Comparison of ENCODE assay signal across 22 mouse cellular contexts in genomic region chr15:87068261-87068660, GRCm38 (mm10).
"Had no signal": no experiment of that assay in that cellular context is flagged by ENCODE, and none has a peak within 500 bp of the region (broad histone marks: within the 10 kb centered on the region; RNA-seq: fewer than 3 reads in every experiment).

No protein-coding gene starts in this region.

- H3K36me3 ChIP-seq: lung, embryonic 15.5 days; midbrain, embryonic 10.5 days; midbrain, embryonic 12.5 days; neural tube, embryonic 13.5 days; neural tube, embryonic 15.5 days had no signal

- H3K27ac ChIP-seq: lung, embryonic 15.5 days; macrophage; midbrain, embryonic 10.5 days; midbrain, embryonic 12.5 days; neural tube, embryonic 13.5 days; neural tube, embryonic 15.5 days had no signal

- H3K4me3 ChIP-seq: lung, embryonic 15.5 days; megakaryocyte, embryonic 14.5 days; midbrain, embryonic 10.5 days; midbrain, embryonic 12.5 days; myocyte; neural tube, embryonic 13.5 days; neural tube, embryonic 15.5 days had no signal

- H3K4me1 ChIP-seq: lung, embryonic 15.5 days; megakaryocyte, embryonic 14.5 days; midbrain, embryonic 10.5 days had no signal

- DNase-seq: liver, postnatal 0 days; lung, adult 2 months; lung, postnatal 14 days; lung, postnatal 36 days; midbrain, embryonic 14.5 days; retina, postnatal 1 day; right cerebral cortex, adult 18-20 months; right cerebral cortex, postnatal 25 days; right cerebral cortex, postnatal 4 days; thymus, adult 2 months; thymus, postnatal 25 days; thymus, postnatal 4 days had no signal

- H3K9me3 ChIP-seq: lung, embryonic 15.5 days; midbrain, embryonic 10.5 days; midbrain, embryonic 12.5 days; neural tube, embryonic 13.5 days; neural tube, embryonic 15.5 days had no signal

- H3K9ac ChIP-seq: liver, postnatal 0 days; lung, embryonic 15.5 days; midbrain, embryonic 12.5 days; neural tube, embryonic 13.5 days; neural tube, embryonic 15.5 days had no signal

- ATAC-seq: liver, postnatal 0 days; lung, postnatal 0 days; midbrain, embryonic 16.5 days had no signal

- H3K4me2 ChIP-seq: lung, embryonic 15.5 days; midbrain, embryonic 12.5 days; neural tube, embryonic 13.5 days; neural tube, embryonic 15.5 days had no signal

- H3K27me3 ChIP-seq: lung, embryonic 15.5 days; megakaryocyte, embryonic 14.5 days; midbrain, embryonic 12.5 days; neural tube, embryonic 13.5 days; neural tube, embryonic 15.5 days had no signal
